Mouse (Mus musculus) left cerebral cortex, postnatal 25 days (tissue): ENCODE results near the gene Ctrb1. TPM values are rescaled to one million over a fixed set of nuclear protein-coding genes. Genes with fewer than 3 reads are reported as not detected.

Experiments
- DNase-seq, 2 experiments: peaks; one replicate each; pipeline ENCODE4 v3.0.0; 2022; ENCODE audit warnings: low spot score in 2 of 2, mixed read lengths in 1 of 2
- intact Hi-C: fragments of 180-260 bp; cut with DNase I; formaldehyde crosslinking; loops from one replicate; pipeline ENCODE4 v1.15.1; 2025
- total RNA-seq, 2 experiments: library from RNA; stranded (reverse); gene quantifications; 2 replicates each; pipeline ENCODE4 v1.2.3; 2021

Gene Ctrb1
- total RNA-seq, 2 experiments from 2014 or later, result not detected

DNA sequence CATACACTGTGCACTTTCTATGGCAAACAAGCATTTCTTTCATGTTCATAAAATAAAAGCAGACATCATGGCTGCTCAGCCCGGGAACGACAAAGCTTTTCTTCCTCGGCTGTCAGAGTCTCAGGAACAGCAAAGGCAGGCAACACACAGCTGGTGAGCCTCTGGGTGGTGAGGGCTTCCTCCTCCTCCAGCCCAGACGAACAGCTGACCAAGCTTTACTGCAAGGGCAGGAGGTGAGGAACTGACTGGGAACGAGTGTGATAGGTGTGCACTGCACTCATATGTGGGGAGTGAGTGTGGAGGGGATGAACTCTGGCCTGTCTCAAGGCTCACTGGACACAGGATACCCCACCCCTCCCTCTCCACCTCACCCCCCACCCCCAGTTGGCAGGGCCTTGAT is 28.1 kb upstream of the Ctrb1 start:
- intact Hi-C loops, result no loop called here
- DNase-seq, result no peak

DNA sequence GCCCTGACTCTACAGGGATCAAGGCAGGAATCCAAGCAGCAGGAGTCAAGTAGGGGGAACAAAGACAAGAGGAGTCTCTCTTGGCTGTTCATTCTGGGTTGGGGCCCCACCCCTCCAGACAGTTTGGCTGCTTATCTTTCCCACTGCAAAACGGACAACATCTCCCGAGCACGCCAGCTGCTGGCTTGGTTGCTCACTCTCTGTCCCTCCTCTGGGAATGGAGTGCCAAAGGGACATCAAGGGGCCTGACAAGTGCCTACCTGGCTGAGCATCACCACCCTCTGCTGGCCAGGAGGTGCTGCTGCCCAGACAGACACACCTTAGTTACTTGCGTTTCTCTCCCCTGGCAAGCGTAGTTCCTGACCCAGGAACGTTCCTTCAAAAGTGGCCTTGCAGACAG is 27.1 kb upstream of the Ctrb1 start:
- intact Hi-C loops, result no loop called here
- DNase-seq, result no peak

GRCm38 (mm10) chr8:111717488-111717792 is 26.6 kb upstream of the Ctrb1 start:
- DNase-seq, result no peak
- intact Hi-C loops, result no loop called here

GRCm38 (mm10) chr8:111716603-111717487 is 26.0 kb upstream of the Ctrb1 start:
- intact Hi-C loops, result no loop called here
- peak; percentile 63 to 84 for DNase-seq

GRCm38 (mm10) chr8:111715514-111715913 is 24.7 kb upstream of the Ctrb1 start:
- no peak for DNase-seq
- intact Hi-C loops, result no loop called here

- no peak for DNase-seq
- intact Hi-C loops, result loop anchor here (5.0 kb wide), 1 partner anchor 98 kb away; no protein-coding TSS in a partner anchor
Observed at GRCm38 (mm10) chr8:111714295-111714694, 23.5 kb upstream of the Ctrb1 start.

- intact Hi-C loops, result loop anchor here (5.0 kb wide), 1 partner anchor 98 kb away; no protein-coding TSS in a partner anchor
Observed at GRCm38 (mm10) chr8:111713817-111714216, 23.0 kb upstream of the Ctrb1 start.

DNA sequence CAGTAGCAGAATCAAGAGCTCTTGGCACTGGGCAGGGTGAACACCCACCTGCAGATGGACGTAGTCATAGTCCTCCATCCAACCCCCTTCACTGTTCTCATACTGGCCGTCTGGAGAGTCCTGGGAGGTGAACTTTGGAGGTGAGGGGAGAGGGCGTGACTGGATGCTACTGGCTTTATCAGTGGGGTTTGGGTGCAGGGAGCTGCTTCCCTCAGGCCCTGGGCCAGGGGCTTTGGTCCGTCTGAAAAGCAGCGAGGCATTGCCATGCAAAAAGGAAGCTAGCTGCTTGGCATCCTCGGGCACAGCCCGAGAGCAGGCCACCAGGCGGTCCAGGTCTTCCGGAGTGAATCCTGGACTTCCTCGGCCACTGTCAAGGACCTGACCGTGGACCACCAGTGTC is 22.5 kb upstream of the Ctrb1 start:
- DNase-seq, result no peak
- intact Hi-C loops, result loop anchor here (5.0 kb wide), 1 partner anchor 99 kb away; no protein-coding TSS in a partner anchor

More at GRCm38 (mm10) chr8:111713817-111714216, 23.0 kb upstream of the Ctrb1 start:
- no peak for DNase-seq

DNA sequence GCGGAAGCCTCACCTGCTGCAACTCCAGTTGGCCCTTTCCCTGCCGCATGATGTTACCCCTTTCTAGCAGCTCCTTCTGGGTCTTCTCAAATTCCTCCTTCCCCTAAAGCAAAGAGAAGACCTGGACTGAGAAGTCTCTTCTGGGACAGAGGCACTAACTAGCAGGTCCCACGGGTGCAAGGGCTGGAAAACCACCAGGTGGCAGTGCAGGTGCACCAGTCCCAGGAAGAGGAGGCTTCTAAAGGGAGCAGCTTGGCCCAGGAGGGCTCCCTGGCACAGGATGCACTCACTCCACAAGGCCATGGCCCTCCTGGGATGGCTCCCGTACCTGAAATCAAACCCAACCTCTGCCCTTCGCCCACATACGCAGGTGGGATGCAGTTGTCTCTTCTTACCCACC is 21.8 kb upstream of the Ctrb1 start:
- intact Hi-C loops, result loop anchor here (5.0 kb wide), 1 partner anchor 100 kb away; no protein-coding TSS in a partner anchor
- DNase-seq, result peak in 1 of 2 experiments; percentile 57

- peak in 1 of 2 experiments; percentile 72 for DNase-seq
- intact Hi-C loops, result loop anchor here (5.0 kb wide), 1 partner anchor 100 kb away; no protein-coding TSS in a partner anchor
Observed at GRCm38 (mm10) chr8:111712135-111712534, 21.3 kb upstream of the Ctrb1 start.

DNA sequence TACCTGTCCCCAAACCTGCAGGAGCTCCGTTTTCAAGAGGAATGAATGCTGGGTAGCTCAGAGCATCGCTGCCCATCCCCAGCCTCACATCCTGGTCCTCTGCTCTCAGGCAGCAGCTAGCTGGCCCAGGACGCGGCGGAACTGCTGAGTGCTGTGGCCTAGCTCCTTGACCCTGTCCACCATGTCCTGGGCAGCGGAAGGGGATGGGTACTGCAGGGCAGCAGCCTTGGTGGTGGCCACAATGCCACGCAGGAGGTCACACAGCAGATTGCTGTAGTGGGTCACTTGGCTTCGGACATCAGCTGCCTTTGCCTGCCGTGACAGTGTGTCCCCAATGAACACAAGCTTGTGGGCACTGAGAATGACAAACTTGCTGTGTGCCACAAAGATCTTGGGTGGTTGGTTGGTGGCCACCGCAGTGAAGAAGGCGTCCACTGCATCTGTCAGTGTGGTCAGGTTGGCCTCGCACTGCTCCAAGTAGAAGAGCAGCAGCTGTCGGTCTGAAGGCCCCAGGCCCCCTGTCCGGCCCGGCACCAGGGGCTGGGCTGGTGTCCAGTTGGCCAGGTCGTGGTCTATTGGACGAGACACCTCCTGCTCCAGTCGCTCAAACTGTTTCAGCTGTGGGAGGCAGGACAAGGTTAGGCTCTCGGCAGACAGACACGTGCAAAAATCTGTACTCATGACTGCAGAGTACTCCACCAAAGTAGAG is 20.1 kb upstream of the Ctrb1 start:
- intact Hi-C loops, result loop anchor here (5.0 kb wide), 1 partner anchor 101 kb away; no protein-coding TSS in a partner anchor

DNA sequence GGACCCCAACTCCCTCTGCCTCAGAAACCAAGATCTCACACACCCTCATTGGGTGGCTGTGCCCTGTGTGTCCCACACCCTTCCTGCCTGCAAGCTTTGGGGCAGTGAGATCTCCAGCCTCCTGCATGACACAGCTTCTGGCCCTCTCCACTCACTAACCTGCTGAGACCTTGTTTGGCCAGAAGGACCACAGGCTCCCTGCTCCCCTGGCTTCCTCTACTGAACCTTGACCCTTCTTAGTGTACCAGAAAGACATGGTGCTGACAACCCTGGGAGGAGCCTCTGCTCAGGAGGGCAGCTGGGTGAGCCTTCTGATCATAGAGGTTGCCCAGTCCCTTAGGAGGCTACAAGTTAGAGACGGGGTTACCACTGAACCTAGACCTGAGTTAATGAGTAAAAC is 18.4 kb upstream of the Ctrb1 start:
- no peak for DNase-seq
- intact Hi-C loops, result no loop called here

More for the DNA sequence above, 20.1 kb upstream of the Ctrb1 start:
- DNase-seq, result no peak

DNA sequence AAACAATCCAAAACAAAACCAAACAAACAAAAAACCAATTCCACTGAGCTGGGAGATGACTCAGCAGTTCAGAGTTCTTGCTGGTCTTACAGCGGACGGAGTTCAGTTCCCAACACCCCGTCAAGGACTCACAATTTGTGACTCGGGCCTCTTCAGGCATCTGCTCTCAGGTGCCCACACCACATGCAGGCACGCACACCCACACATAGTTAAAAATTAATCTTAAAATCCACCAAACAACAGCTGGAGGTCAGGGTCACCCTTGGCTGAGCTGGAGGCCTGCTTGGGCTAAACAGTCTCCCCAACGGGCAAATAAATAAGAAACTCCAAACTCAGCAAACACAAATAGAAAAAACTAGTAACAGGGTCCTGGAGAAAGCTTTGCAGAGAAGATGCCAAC is 17.5 kb upstream of the Ctrb1 start:
- intact Hi-C loops, result no loop called here
- DNase-seq, result no peak

DNA sequence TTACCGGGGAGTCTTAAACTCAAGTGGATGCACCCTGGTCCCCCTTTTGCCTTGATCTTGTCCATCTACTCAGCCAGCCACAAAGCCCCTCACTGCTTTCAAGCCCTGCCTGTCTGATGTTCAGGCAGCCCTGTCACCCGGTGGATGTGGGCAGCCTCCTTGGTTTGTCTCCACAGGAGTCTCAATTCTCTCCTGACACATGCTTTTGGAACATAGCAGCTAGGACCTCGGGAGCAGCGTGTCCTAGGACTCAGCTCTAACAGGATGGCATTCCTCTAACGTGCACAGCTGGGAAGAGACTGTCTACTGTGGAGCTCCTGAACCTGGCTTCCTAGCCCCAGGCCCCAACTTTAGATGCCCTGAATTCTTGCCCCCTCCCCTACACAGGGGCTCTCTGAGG is 14.9 kb upstream of the Ctrb1 start:
- DNase-seq, result no peak
- intact Hi-C loops, result no loop called here

- no peak for DNase-seq
- intact Hi-C loops, result no loop called here
Observed at GRCm38 (mm10) chr8:111705222-111705621, 14.4 kb upstream of the Ctrb1 start.

GRCm38 (mm10) chr8:111704585-111704984 is 13.8 kb upstream of the Ctrb1 start:
- DNase-seq, result no peak

DNA sequence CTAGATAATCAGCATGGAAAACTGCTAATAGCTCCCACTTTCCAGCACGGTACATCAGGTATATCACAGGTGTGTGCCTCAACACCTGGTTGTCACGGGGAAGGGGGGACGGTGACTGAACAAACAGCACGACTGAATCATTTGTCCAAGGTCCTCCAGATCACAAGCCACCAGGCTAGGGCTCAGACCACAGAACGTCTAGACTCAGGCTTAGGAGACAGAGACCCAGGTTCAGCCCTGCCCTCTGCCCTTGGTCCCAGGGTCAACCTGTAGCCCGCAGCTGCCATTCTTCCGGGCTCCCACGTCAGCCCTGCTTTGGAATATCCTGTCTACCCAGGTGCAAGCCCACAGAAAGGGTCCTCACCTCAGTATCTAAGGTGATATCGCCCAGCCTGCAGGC is 10.6 kb upstream of the Ctrb1 start:
- intact Hi-C loops, result no loop called here

More at GRCm38 (mm10) chr8:111704585-111704984, 13.8 kb upstream of the Ctrb1 start:
- intact Hi-C loops, result no loop called here

GRCm38 (mm10) chr8:111700740-111701139 is 9.9 kb upstream of the Ctrb1 start:
- DNase-seq, result no peak
- intact Hi-C loops, result no loop called here

More for the DNA sequence above, 10.6 kb upstream of the Ctrb1 start:
- no peak for DNase-seq

DNA sequence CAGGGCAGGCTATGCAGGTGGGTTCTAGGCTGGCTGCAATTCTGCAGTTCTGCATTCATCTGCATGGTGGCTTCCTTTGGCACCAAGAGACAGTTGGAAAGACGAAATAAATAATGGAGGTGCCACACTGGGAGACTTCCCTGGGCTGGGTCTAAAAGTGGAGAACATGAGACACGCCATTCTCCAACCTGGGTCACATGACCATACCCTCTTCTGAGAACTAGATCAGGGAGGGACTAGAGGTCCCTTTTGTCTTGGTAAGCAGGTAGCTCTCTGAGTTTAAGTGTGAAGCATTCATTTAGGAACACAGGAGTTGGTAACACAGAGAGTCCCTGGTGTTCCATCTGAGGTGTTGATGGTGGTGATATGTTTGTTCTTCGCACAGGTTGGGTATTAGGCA is 9.4 kb upstream of the Ctrb1 start:
- DNase-seq, result no peak
- intact Hi-C loops, result no loop called here

DNA sequence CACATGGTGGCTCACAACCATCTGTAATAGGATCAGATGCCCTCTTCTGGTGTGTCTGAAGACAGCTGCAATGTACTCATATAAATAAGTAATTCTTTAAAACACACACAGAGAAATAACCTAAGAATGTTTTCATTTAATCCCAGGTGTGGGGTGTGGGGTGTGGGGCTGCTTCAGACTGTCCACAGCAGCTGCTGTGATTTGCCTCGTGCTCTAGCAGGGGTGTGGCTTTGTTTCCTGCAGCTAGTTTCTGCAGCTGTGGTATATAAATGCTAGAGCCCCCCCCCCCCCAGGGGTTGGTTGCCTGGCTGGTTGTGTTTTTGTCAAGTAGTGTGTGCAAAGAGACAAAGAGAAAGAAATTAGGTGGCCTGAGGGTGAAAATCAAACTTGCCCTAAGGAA is 8.2 kb upstream of the Ctrb1 start:
- DNase-seq, result no peak
- intact Hi-C loops, result no loop called here

DNA sequence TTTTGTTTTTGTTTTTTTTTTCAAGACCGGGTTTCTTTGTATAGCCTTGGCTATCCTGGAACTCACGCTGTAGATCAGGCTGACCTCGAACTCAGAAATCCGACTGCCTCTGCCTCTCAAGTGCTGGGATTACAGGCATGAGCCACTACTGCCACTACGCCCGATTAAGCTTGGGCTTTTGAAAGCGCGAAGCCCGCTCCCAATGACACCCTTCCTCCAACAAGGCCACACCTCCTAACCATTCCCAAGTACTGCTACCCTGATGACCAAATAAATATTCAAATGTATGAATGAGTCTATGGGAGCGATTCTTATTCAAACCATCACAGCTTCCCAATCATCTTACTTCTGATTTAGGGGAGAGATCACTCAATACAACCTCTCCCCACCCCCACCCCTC is 6.8 kb upstream of the Ctrb1 start:
- intact Hi-C loops, result no loop called here
- DNase-seq, result no peak
